Mouse (Mus musculus): ENCODE measurements at regions not wholly inside any gene's neighbourhood (a gene's known extent, or its start where the extent isn't known, plus 50 kb on each side); places are given as distances from the start of the nearest gene placed in this dataset.
A peak's percentile ranks its signal among the peaks of the same experiment; 100 is the strongest.

GRCm38 (mm10) chr13:90497573-90497972 is 407.6 kb downstream of the Atp6ap1l start:
- Histone ChIP-seq H3K9ac (ENCODE audit: low read length) (no peak overlapping the region), H3K27me3 (ENCODE audit: control insufficient read depth, insufficient read depth, low read length) (no peaks in the 10 kb centered on the region), H3K27ac (replicated peaks in 1 of 2; ENCODE audit: control insufficient read depth in 1 of 2, insufficient read depth in 1 of 2, low read depth in 2 of 2, low read length in 2 of 2) (no peak overlapping the region), H3K9me3 (ENCODE audit: control insufficient read depth, low read length) (no peaks in the 10 kb centered on the region), H3K4me2 (ENCODE audit: low read length) (no peak overlapping the region), H3K36me3 (ENCODE audit: control insufficient read depth, insufficient read depth, low read length) (no peaks in the 10 kb centered on the region), H3K4me3 (ENCODE audit: control insufficient read depth in 1 of 2, insufficient read depth in 1 of 2, low read depth in 1 of 2, low read length in 2 of 2) (no peak overlapping the region), H3K4me1 (ENCODE audit: control insufficient read depth in 2 of 2, insufficient read depth in 2 of 2, low read length in 2 of 2) (no peaks in the 10 kb centered on the region)
- 63% methylated on average over 2 of the region's 2 CpGs for WGBS
- no peak for ATAC-seq (ENCODE audit: insufficient number of reproducible peaks, insufficient read depth, low FRiP score, low read depth)

GRCm38 (mm10) chr13:90493696-90494095 is 404.3 kb upstream of the Xrcc4 start:
- ATAC-seq (ENCODE audit: insufficient number of reproducible peaks, insufficient read depth, low FRiP score, low read depth), result no peak
- Histone ChIP-seq H3K9ac (ENCODE audit: low read length) (no peak overlapping the region), H3K36me3 (ENCODE audit: control insufficient read depth, insufficient read depth, low read length) (no peaks in the 10 kb centered on the region), H3K4me3 (ENCODE audit: control insufficient read depth in 1 of 2, insufficient read depth in 1 of 2, low read depth in 1 of 2, low read length in 2 of 2) (no peak overlapping the region), H3K4me2 (ENCODE audit: low read length) (no peak overlapping the region), H3K9me3 (ENCODE audit: control insufficient read depth, low read length) (no peaks in the 10 kb centered on the region), H3K27me3 (ENCODE audit: control insufficient read depth, insufficient read depth, low read length) (no peaks in the 10 kb centered on the region), H3K27ac (replicated peaks in 1 of 2; ENCODE audit: control insufficient read depth in 1 of 2, insufficient read depth in 1 of 2, low read depth in 2 of 2, low read length in 2 of 2) (no peak overlapping the region), H3K4me1 (ENCODE audit: control insufficient read depth in 2 of 2, insufficient read depth in 2 of 2, low read length in 2 of 2) (peaks cover 0 to 5% of the 10 kb centered on the region in 2 experiments; a peak in 2 of 4 replicates)
- WGBS, result 76% methylated on average over 1 of the region's 1 CpGs

- no peaks in the 10 kb centered on the region for H3K36me3 ChIP-seq (ENCODE audit: control insufficient read depth, insufficient read depth, low read length)
- peaks cover 0 to 5% of the 10 kb centered on the region in 2 experiments; a peak in 2 of 4 replicates for H3K4me1 ChIP-seq (ENCODE audit: control insufficient read depth in 2 of 2, insufficient read depth in 2 of 2, low read length in 2 of 2)
- peak overlapping the region; percentile 32; the same call in 1 of the 2 replicates for H3K4me2 ChIP-seq (ENCODE audit: low read length)
- peak; percentile 17; the same call in 1 of the 2 replicates for ATAC-seq (ENCODE audit: insufficient number of reproducible peaks, insufficient read depth, low FRiP score, low read depth)
- WGBS, result 31% methylated on average over 8 of the region's 8 CpGs
- H3K9me3 ChIP-seq (ENCODE audit: control insufficient read depth, low read length), result no peaks in the 10 kb centered on the region
- H3K27ac ChIP-seq (replicated peaks in 1 of 2; ENCODE audit: control insufficient read depth in 1 of 2, insufficient read depth in 1 of 2, low read depth in 2 of 2, low read length in 2 of 2), result peak overlapping the region in 1 of 2 experiments; percentile 10; a peak in 2 of 4 replicates
- H3K27me3 ChIP-seq (ENCODE audit: control insufficient read depth, insufficient read depth, low read length), result no peaks in the 10 kb centered on the region
- H3K4me3 ChIP-seq (ENCODE audit: control insufficient read depth in 1 of 2, insufficient read depth in 1 of 2, low read depth in 1 of 2, low read length in 2 of 2), result no peak overlapping the region
- no peak overlapping the region for H3K9ac ChIP-seq (ENCODE audit: low read length)
These were observed 401.9 kb upstream of the Xrcc4 start for GRCm38 (mm10) chr13:90490991-90491951.

- no peak for ATAC-seq (ENCODE audit: insufficient number of reproducible peaks, insufficient read depth, low FRiP score, low read depth)
- no peak overlapping the region for H3K27ac ChIP-seq (replicated peaks in 1 of 2; ENCODE audit: control insufficient read depth in 1 of 2, insufficient read depth in 1 of 2, low read depth in 2 of 2, low read length in 2 of 2)
These were observed 391.1 kb upstream of the Xrcc4 start for GRCm38 (mm10) chr13:90480484-90480883.

GRCm38 (mm10) chr13:90476880-90477279 is 387.5 kb upstream of the Xrcc4 start:
- ATAC-seq (ENCODE audit: insufficient number of reproducible peaks, insufficient read depth, low FRiP score, low read depth), result no peak
- WGBS, result 65% methylated on average over 2 of the region's 2 CpGs
- Histone ChIP-seq H3K4me1 (ENCODE audit: control insufficient read depth in 2 of 2, insufficient read depth in 2 of 2, low read length in 2 of 2) (no peaks in the 10 kb centered on the region), H3K4me2 (ENCODE audit: low read length) (no peak overlapping the region), H3K27ac (replicated peaks in 1 of 2; ENCODE audit: control insufficient read depth in 1 of 2, insufficient read depth in 1 of 2, low read depth in 2 of 2, low read length in 2 of 2) (no peak overlapping the region), H3K27me3 (ENCODE audit: control insufficient read depth, insufficient read depth, low read length) (no peaks in the 10 kb centered on the region), H3K36me3 (ENCODE audit: control insufficient read depth, insufficient read depth, low read length) (no peaks in the 10 kb centered on the region), H3K9ac (ENCODE audit: low read length) (no peak overlapping the region), H3K9me3 (ENCODE audit: control insufficient read depth, low read length) (no peaks in the 10 kb centered on the region), H3K4me3 (ENCODE audit: control insufficient read depth in 1 of 2, insufficient read depth in 1 of 2, low read depth in 1 of 2, low read length in 2 of 2) (no peak overlapping the region)

More at GRCm38 (mm10) chr13:90480484-90480883, 391.1 kb upstream of the Xrcc4 start:
- WGBS, result 83% methylated on average over 4 of the region's 4 CpGs
- Histone ChIP-seq H3K36me3 (ENCODE audit: control insufficient read depth, insufficient read depth, low read length) (no peaks in the 10 kb centered on the region), H3K27me3 (ENCODE audit: control insufficient read depth, insufficient read depth, low read length) (no peaks in the 10 kb centered on the region), H3K9ac (ENCODE audit: low read length) (no peak overlapping the region), H3K4me3 (ENCODE audit: control insufficient read depth in 1 of 2, insufficient read depth in 1 of 2, low read depth in 1 of 2, low read length in 2 of 2) (no peak overlapping the region), H3K9me3 (ENCODE audit: control insufficient read depth, low read length) (no peaks in the 10 kb centered on the region), H3K4me1 (ENCODE audit: control insufficient read depth in 2 of 2, insufficient read depth in 2 of 2, low read length in 2 of 2) (no peaks in the 10 kb centered on the region), H3K4me2 (ENCODE audit: low read length) (no peak overlapping the region)

GRCm38 (mm10) chr13:90474507-90474906 is 385.1 kb upstream of the Xrcc4 start:
- WGBS, result 87% methylated on average over 6 of the region's 6 CpGs
- Histone ChIP-seq H3K9me3 (ENCODE audit: control insufficient read depth, low read length) (no peaks in the 10 kb centered on the region), H3K4me1 (ENCODE audit: control insufficient read depth in 2 of 2, insufficient read depth in 2 of 2, low read length in 2 of 2) (no peaks in the 10 kb centered on the region)

GRCm38 (mm10) chr13:90474053-90474452 is 384.6 kb upstream of the Xrcc4 start:
- H3K9me3 ChIP-seq (ENCODE audit: control insufficient read depth, low read length), result no peaks in the 10 kb centered on the region
- no peak overlapping the region for H3K9ac ChIP-seq (ENCODE audit: low read length)
- no peak overlapping the region for H3K4me3 ChIP-seq (ENCODE audit: control insufficient read depth in 1 of 2, insufficient read depth in 1 of 2, low read depth in 1 of 2, low read length in 2 of 2)
- no peaks in the 10 kb centered on the region for H3K27me3 ChIP-seq (ENCODE audit: control insufficient read depth, insufficient read depth, low read length)
- H3K4me1 ChIP-seq (ENCODE audit: control insufficient read depth in 2 of 2, insufficient read depth in 2 of 2, low read length in 2 of 2), result no peaks in the 10 kb centered on the region
- no peak overlapping the region for H3K27ac ChIP-seq (replicated peaks in 1 of 2; ENCODE audit: control insufficient read depth in 1 of 2, insufficient read depth in 1 of 2, low read depth in 2 of 2, low read length in 2 of 2)
- ATAC-seq (ENCODE audit: insufficient number of reproducible peaks, insufficient read depth, low FRiP score, low read depth), result no peak
- H3K36me3 ChIP-seq (ENCODE audit: control insufficient read depth, insufficient read depth, low read length), result no peaks in the 10 kb centered on the region
- no peak overlapping the region for H3K4me2 ChIP-seq (ENCODE audit: low read length)

More at GRCm38 (mm10) chr13:90474507-90474906, 385.1 kb upstream of the Xrcc4 start:
- H3K36me3 ChIP-seq (ENCODE audit: control insufficient read depth, insufficient read depth, low read length), result no peaks in the 10 kb centered on the region
- no peak overlapping the region for H3K4me3 ChIP-seq (ENCODE audit: control insufficient read depth in 1 of 2, insufficient read depth in 1 of 2, low read depth in 1 of 2, low read length in 2 of 2)
- H3K9ac ChIP-seq (ENCODE audit: low read length), result no peak overlapping the region
- no peaks in the 10 kb centered on the region for H3K27me3 ChIP-seq (ENCODE audit: control insufficient read depth, insufficient read depth, low read length)
- H3K4me2 ChIP-seq (ENCODE audit: low read length), result no peak overlapping the region
- no peak for ATAC-seq (ENCODE audit: insufficient number of reproducible peaks, insufficient read depth, low FRiP score, low read depth)
- no peak overlapping the region for H3K27ac ChIP-seq (replicated peaks in 1 of 2; ENCODE audit: control insufficient read depth in 1 of 2, insufficient read depth in 1 of 2, low read depth in 2 of 2, low read length in 2 of 2)

Data from heart, embryonic 14.5 days (tissue).